Mouse (Mus musculus) layer of hippocampus, postnatal 14 days (tissue): ENCODE measurements at regions not wholly inside any gene's neighbourhood (a gene's known extent, or its start where the extent isn't known, plus 50 kb on each side); places are given as distances from the start of the nearest gene placed in this dataset.
A peak's percentile ranks its signal among the peaks of the same experiment; 100 is the strongest.

Source experiments
- DNase-seq, 2 experiments: peaks; one replicate each; pipeline ENCODE4 v3.0.0; 2021 to 2022; ENCODE audit warnings: low spot score in 2 of 2, mixed read lengths in 1 of 2

DNA sequence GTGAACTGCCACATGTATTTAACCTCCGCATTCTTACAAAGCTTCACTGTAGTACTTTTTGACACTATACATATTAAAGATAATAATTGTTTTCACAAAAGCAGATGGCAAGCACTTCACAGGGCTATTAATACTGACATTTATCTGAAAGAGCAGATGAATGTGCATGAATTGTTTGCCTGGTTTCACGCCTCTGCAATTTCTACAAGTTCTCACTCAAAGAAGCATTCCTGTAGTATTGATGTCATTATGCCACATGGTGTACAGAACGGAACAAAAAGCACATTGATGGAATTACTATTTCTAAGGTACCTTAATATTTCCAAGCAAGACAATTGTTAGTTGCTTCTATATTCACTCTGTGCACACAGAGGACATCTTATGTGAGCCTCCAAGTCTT, 684.3 kb downstream of the Lrfn5 start:
- DNase-seq, result peak in 1 of 2 experiments; percentile 56

GRCm38 (mm10) chr12:62232864-62233263, 709.9 kb downstream of the Lrfn5 start:
- no peak for DNase-seq
